Mouse (Mus musculus): ENCODE measurements around the gene Mlh1. TPM values are rescaled to one million over a fixed set of nuclear protein-coding genes. Genes with fewer than 3 reads are reported as not detected.

Gene Mlh1
- total and polyA plus RNA-seq, 3 experiments: 13.2 to 17.5 (median 15.0) TPM

Other genes with a start within 250 kb of the Mlh1 start
- 10 to 100 TPM in 1 of 2 experiments, 1 to 10 TPM in 1; 8.0 to 10.1 TPM for gene Ccrl2, start 214.3 kb downstream of the Mlh1 start, total RNA-seq (2021)
- 4.8 and 5.2 TPM in 2 replicates for gene Ccrl2, start 214.3 kb downstream of the Mlh1 start, polyA plus RNA-seq (2012; rRNA removed)
- gene Lrrfip2, start 154.2 kb downstream of the Mlh1 start, total RNA-seq (2021): 10 to 100 TPM; 51.4 to 60.7 TPM
- gene Lrrfip2, start 154.2 kb downstream of the Mlh1 start, polyA plus RNA-seq (2012; rRNA removed): 10.7 and 11.6 TPM in 2 replicates
- gene Epm2aip1, start 138 bp upstream of the Mlh1 start, total RNA-seq (2021): 10 to 100 TPM; 33.5 to 44.2 TPM
- 6.4 and 7.7 TPM in 2 replicates for gene Epm2aip1, start 138 bp upstream of the Mlh1 start, polyA plus RNA-seq (2012; rRNA removed)
- gene Trank1, start 39.9 kb upstream of the Mlh1 start, total RNA-seq (2021): 10 to 100 TPM; 37.5 to 84.7 TPM
- 51.5 and 57.8 TPM in 2 replicates for gene Trank1, start 39.9 kb upstream of the Mlh1 start, polyA plus RNA-seq (2012; rRNA removed)
- gene Dclk3, start 167.3 kb upstream of the Mlh1 start, total RNA-seq (2021): 1 to 10 TPM in 1 of 2 experiments, under 1 TPM in 1; 0.69 to 1.7 TPM
- 0.40 and 0.85 TPM in 2 replicates for gene Dclk3, start 167.3 kb upstream of the Mlh1 start, polyA plus RNA-seq (2012; rRNA removed)